Mouse (Mus musculus): ENCODE data around the gene Podn. TPM values are rescaled to one million over a fixed set of nuclear protein-coding genes. Genes with fewer than 3 reads are reported as not detected.

Gene Podn
- total RNA-seq, 2 experiments from 2014 or later: 7.8 to 10.0 TPM

GRCm38 (mm10) chr4:107975004-107975403 lies 121.2 kb downstream of the Podn start:
- no peak for DNase-seq (ENCODE audit: extremely low spot score in 1 of 2, low spot score in 1 of 2)

DNA sequence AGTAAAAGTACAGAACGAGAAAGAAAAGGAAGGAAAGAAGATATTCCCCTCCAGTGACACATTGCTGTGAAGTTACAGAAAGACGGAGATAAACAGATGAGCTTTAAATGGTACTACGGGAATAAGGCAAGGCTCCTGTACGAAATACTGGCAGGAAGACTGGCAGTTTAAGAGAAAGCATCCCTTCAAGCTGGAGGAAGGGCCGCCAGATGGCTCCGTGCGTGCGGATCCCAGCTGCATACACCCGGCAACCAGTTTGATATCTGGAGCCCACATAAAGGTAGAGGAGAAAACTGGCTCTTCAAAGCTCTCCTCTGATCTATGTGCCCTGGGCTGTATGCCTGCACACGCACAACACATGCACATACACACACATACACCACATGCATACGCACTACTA lies 121.7 kb downstream of the Podn start:
- no peak for DNase-seq (ENCODE audit: extremely low spot score in 1 of 2, low spot score in 1 of 2)

- no peak for DNase-seq (ENCODE audit: extremely low spot score in 1 of 2, low spot score in 1 of 2)
Measured at GRCm38 (mm10) chr4:107971162-107971561, 125.1 kb downstream of the Podn start.

DNA sequence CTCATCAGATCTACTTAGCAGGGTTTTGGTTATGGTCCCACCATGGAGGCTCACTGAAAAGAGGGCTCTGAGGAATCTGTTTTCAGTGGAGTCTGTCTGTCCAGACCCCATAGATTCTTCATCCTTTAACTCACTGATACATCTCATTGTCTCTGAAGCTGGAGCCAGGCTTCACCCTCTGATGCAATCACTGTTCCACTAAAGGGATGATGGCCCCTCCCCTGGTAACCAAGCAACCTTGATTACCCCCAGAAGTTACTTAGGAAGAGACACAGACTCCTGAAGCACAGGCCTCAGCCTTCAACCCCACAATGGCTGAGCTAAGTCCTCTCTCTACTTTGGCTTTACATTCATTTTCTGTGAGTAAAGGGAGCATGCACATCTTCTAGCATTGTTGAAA lies 126.5 kb downstream of the Podn start:
- no peak for DNase-seq (ENCODE audit: extremely low spot score in 1 of 2, low spot score in 1 of 2)

- DNase-seq (ENCODE audit: extremely low spot score in 1 of 2, low spot score in 1 of 2): no peak
Measured at GRCm38 (mm10) chr4:107967966-107968682, 128.1 kb downstream of the Podn start, which contains the start of gene Slc1a7. Slc1a7 (plus strand) TSS chr4:107968332.

- DNase-seq (ENCODE audit: extremely low spot score in 1 of 2, low spot score in 1 of 2): no peak
Measured at GRCm38 (mm10) chr4:107966416-107967109, 129.7 kb downstream of the Podn start.

Small RNA genes within 50 kb of the gene (microRNA-seq; reads per million reads assigned to microRNA genes)
- 0 reads per million in 2 experiments for gene Mir6397

Other genes with a start within 250 kb of the Podn start
- gene Magoh, start 216.7 kb downstream of the Podn start, total RNA-seq (2021): 10 to 100 TPM; 37.6 to 41.9 TPM
- 10 to 100 TPM; 64.8 to 71.3 TPM for gene 0610037L13Rik, start 206.6 kb downstream of the Podn start, total RNA-seq (2021)
- gene Cpt2, start 172.8 kb downstream of the Podn start, total RNA-seq (2021): 1 to 10 TPM; 6.7 to 7.3 TPM
- gene Slc1a7, start 128.1 kb downstream of the Podn start, total RNA-seq (2021): not detected
- 100 to 1,000 TPM in 1 of 2 experiments, 10 to 100 TPM in 1; 86.4 to 103 TPM for gene Scp2, start 48.6 kb upstream of the Podn start, total RNA-seq (2021)
- 10 to 100 TPM; 16.7 to 18.5 TPM for gene Echdc2, start 69.0 kb upstream of the Podn start, total RNA-seq (2021)
- gene Zyg11a, start 121.6 kb upstream of the Podn start, total RNA-seq (2021): not detected
- 100 to 1,000 TPM; 103 to 106 TPM for gene Zyg11b, start 204.7 kb upstream of the Podn start, total RNA-seq (2021)
- gene Coa7, start 231.7 kb upstream of the Podn start, total RNA-seq (2021): 10 to 100 TPM; 26.2 to 26.4 TPM